Mouse (Mus musculus): Measurements from ENCODE around the gene Ptprh. TPM values are rescaled to one million over a fixed set of nuclear protein-coding genes. Genes with fewer than 3 reads are reported as not detected.
"Not testable (repeated sequence)": the region's sequence is repeated elsewhere in the genome, so short reads cannot be mapped to it uniquely, and the experiment has no call there.

Gene Ptprh
- polyA plus RNA-seq, 1 experiment from 2014 or later = not detected

- not testable (repeated sequence) for ATAC-seq (replicated peaks; ENCODE audit: insufficient number of reproducible peaks, low FRiP score, low TSS enrichment); H3K4me3 ChIP-seq (ENCODE audit: low read depth, low read length); H3K9me3 ChIP-seq (replicated peaks; ENCODE audit: control insufficient read depth, low read length); H3K36me3 ChIP-seq (ENCODE audit: control insufficient read depth, insufficient read depth, low read length); H3K27ac ChIP-seq (ENCODE audit: low read depth, low read length); H3K9ac ChIP-seq (ENCODE audit: low read depth, low read length)
- Histone ChIP-seq H3K27me3 (ENCODE audit: control insufficient read depth, insufficient read depth, low read length) (peaks cover 16% of the 10 kb centered on the region), H3K4me1 (ENCODE audit: control insufficient read depth, insufficient read depth, low read length) (peaks cover 20% of the 10 kb centered on the region), H3K4me2 (peak within 1 kb of the TSS; percentile 74; the same call in 1 of the 2 replicates)
- 66% methylated on average over 15 of the region's 15 CpGs for WGBS (ENCODE audit: insufficient replicate concordance)
Measured at GRCm38 (mm10) chr7:4524212-4524922, 79.5 kb downstream of the Ptprh start, which contains the start of gene Tnni3. Gene Tnni3 (minus strand): TSS chr7:4524229.

- H3K4me2 ChIP-seq = peak overlapping the region; percentile 74; the same call in 1 of the 2 replicates
- H3K4me3 ChIP-seq (ENCODE audit: low read depth, low read length) = no peak overlapping the region
- WGBS (ENCODE audit: insufficient replicate concordance) = 81% methylated on average over 33 of the region's 33 CpGs
- H3K27ac ChIP-seq (ENCODE audit: low read depth, low read length) = peak overlapping the region; percentile 96; the same call in 1 of the 2 replicates
- H3K9me3 ChIP-seq (replicated peaks; ENCODE audit: control insufficient read depth, low read length) = no peaks in the 10 kb centered on the region
- H3K36me3 ChIP-seq (ENCODE audit: control insufficient read depth, insufficient read depth, low read length) = no peaks in the 10 kb centered on the region
- H3K4me1 ChIP-seq (ENCODE audit: control insufficient read depth, insufficient read depth, low read length) = peaks cover 23% of the 10 kb centered on the region
- ATAC-seq (replicated peaks; ENCODE audit: insufficient number of reproducible peaks, low FRiP score, low TSS enrichment) = no peak
- peaks cover 12% of the 10 kb centered on the region; the same call in 1 of the 2 replicates for H3K27me3 ChIP-seq (ENCODE audit: control insufficient read depth, insufficient read depth, low read length)
- no peak overlapping the region for H3K9ac ChIP-seq (ENCODE audit: low read depth, low read length)
Measured at GRCm38 (mm10) chr7:4523205-4524130, 80.4 kb downstream of the Ptprh start.

GRCm38 (mm10) chr7:4522292-4522691 lies 81.5 kb downstream of the Ptprh start:
- peak; percentile 70 for ATAC-seq (replicated peaks; ENCODE audit: insufficient number of reproducible peaks, low FRiP score, low TSS enrichment)
- Histone ChIP-seq H3K27me3 (ENCODE audit: control insufficient read depth, insufficient read depth, low read length) (peaks cover 4% of the 10 kb centered on the region; the same call in 1 of the 2 replicates), H3K4me1 (ENCODE audit: control insufficient read depth, insufficient read depth, low read length) (peaks cover 26% of the 10 kb centered on the region), H3K27ac (ENCODE audit: low read depth, low read length) (peak overlapping the region; percentile 96), H3K4me3 (ENCODE audit: low read depth, low read length) (peak overlapping the region; percentile 60), H3K9ac (ENCODE audit: low read depth, low read length) (peak overlapping the region; percentile 92), H3K9me3 (replicated peaks; ENCODE audit: control insufficient read depth, low read length) (no peaks in the 10 kb centered on the region), H3K36me3 (ENCODE audit: control insufficient read depth, insufficient read depth, low read length) (no peaks in the 10 kb centered on the region), H3K4me2 (peak overlapping the region; percentile 74)
- 39% methylated on average over 6 of the region's 6 CpGs for WGBS (ENCODE audit: insufficient replicate concordance)

- peak overlapping the region; percentile 92 for H3K9ac ChIP-seq (ENCODE audit: low read depth, low read length)
- H3K4me3 ChIP-seq (ENCODE audit: low read depth, low read length) = peak overlapping the region; percentile 60
- no peaks in the 10 kb centered on the region for H3K9me3 ChIP-seq (replicated peaks; ENCODE audit: control insufficient read depth, low read length)
- peak overlapping the region; percentile 96 for H3K27ac ChIP-seq (ENCODE audit: low read depth, low read length)
- WGBS (ENCODE audit: insufficient replicate concordance) = 17% methylated on average over 32 of the region's 32 CpGs
- no peaks in the 10 kb centered on the region for H3K36me3 ChIP-seq (ENCODE audit: control insufficient read depth, insufficient read depth, low read length)
- H3K4me2 ChIP-seq = peak overlapping the region; percentile 74
- peak; percentile 4; the same call in 1 of the 2 replicates for ATAC-seq (replicated peaks; ENCODE audit: insufficient number of reproducible peaks, low FRiP score, low TSS enrichment)
- H3K27me3 ChIP-seq (ENCODE audit: control insufficient read depth, insufficient read depth, low read length) = no peaks in the 10 kb centered on the region; the same call in 1 of the 2 replicates
- H3K4me1 ChIP-seq (ENCODE audit: control insufficient read depth, insufficient read depth, low read length) = peaks cover 28% of the 10 kb centered on the region
Measured at GRCm38 (mm10) chr7:4521231-4522003, 82.4 kb downstream of the Ptprh start.

- WGBS (ENCODE audit: insufficient replicate concordance) = 50% methylated on average over 1 of the region's 1 CpGs
- H3K27me3 ChIP-seq (ENCODE audit: control insufficient read depth, insufficient read depth, low read length) = no peaks in the 10 kb centered on the region; the same call in 1 of the 2 replicates
- no peaks in the 10 kb centered on the region for H3K36me3 ChIP-seq (ENCODE audit: control insufficient read depth, insufficient read depth, low read length)
- H3K9ac ChIP-seq (ENCODE audit: low read depth, low read length) = peak overlapping the region; percentile 46; the same call in 1 of the 2 replicates
- peaks cover 52% of the 10 kb centered on the region for H3K4me1 ChIP-seq (ENCODE audit: control insufficient read depth, insufficient read depth, low read length)
- peak overlapping the region; percentile 53 for H3K4me2 ChIP-seq
- H3K9me3 ChIP-seq (replicated peaks; ENCODE audit: control insufficient read depth, low read length) = no peaks in the 10 kb centered on the region
- no peak overlapping the region for H3K4me3 ChIP-seq (ENCODE audit: low read depth, low read length)
- H3K27ac ChIP-seq (ENCODE audit: low read depth, low read length) = peak overlapping the region; percentile 64; the same call in 1 of the 2 replicates
- no peak for ATAC-seq (replicated peaks; ENCODE audit: insufficient number of reproducible peaks, low FRiP score, low TSS enrichment)
Measured at GRCm38 (mm10) chr7:4518487-4518886, 85.4 kb downstream of the Ptprh start.

GRCm38 (mm10) chr7:4516332-4517050 lies 87.3 kb downstream of the Ptprh start, which contains the start of gene Tnnt1:
Gene Tnnt1 (minus strand): TSS chr7:4516382.
- peak within 1 kb of the TSS; percentile 16 for H3K4me3 ChIP-seq (ENCODE audit: low read depth, low read length)
- no peaks in the 10 kb centered on the region for H3K9me3 ChIP-seq (replicated peaks; ENCODE audit: control insufficient read depth, low read length)
- peak within 1 kb of the TSS; percentile 86 for H3K27ac ChIP-seq (ENCODE audit: low read depth, low read length)
- no peaks in the 10 kb centered on the region; the same call in 1 of the 2 replicates for H3K27me3 ChIP-seq (ENCODE audit: control insufficient read depth, insufficient read depth, low read length)
- 16% methylated on average over 4 of the region's 4 CpGs for WGBS (ENCODE audit: insufficient replicate concordance)
- H3K4me2 ChIP-seq = peak within 1 kb of the TSS; percentile 52
- H3K4me1 ChIP-seq (ENCODE audit: control insufficient read depth, insufficient read depth, low read length) = peaks cover 51% of the 10 kb centered on the region
- peak; percentile 47 for ATAC-seq (replicated peaks; ENCODE audit: insufficient number of reproducible peaks, low FRiP score, low TSS enrichment)
- no peaks in the 10 kb centered on the region for H3K36me3 ChIP-seq (ENCODE audit: control insufficient read depth, insufficient read depth, low read length)
- peak within 1 kb of the TSS; percentile 56 for H3K9ac ChIP-seq (ENCODE audit: low read depth, low read length)

- Histone ChIP-seq H3K27me3 (ENCODE audit: control insufficient read depth, insufficient read depth, low read length) (no peaks in the 10 kb centered on the region), H3K36me3 (ENCODE audit: control insufficient read depth, insufficient read depth, low read length) (no peaks in the 10 kb centered on the region), H3K27ac (ENCODE audit: low read depth, low read length) (peak overlapping the region; percentile 86), H3K4me1 (ENCODE audit: control insufficient read depth, insufficient read depth, low read length) (peaks cover 54% of the 10 kb centered on the region), H3K9ac (ENCODE audit: low read depth, low read length) (peak overlapping the region; percentile 56), H3K4me3 (ENCODE audit: low read depth, low read length) (peak overlapping the region; percentile 16), H3K9me3 (replicated peaks; ENCODE audit: control insufficient read depth, low read length) (no peaks in the 10 kb centered on the region), H3K4me2 (peak overlapping the region; percentile 52)
- ATAC-seq (replicated peaks; ENCODE audit: insufficient number of reproducible peaks, low FRiP score, low TSS enrichment) = peak; percentile 25; the same call in 1 of the 2 replicates
- WGBS (ENCODE audit: insufficient replicate concordance) = 35% methylated on average over 6 of the region's 6 CpGs
Measured at GRCm38 (mm10) chr7:4515853-4516252, 88.0 kb downstream of the Ptprh start.
